Mouse (Mus musculus) hindbrain, embryonic 16.5 days (tissue): ENCODE data around the gene Hlf. TPM values are rescaled to one million over a fixed set of nuclear protein-coding genes. Genes with fewer than 3 reads are reported as not detected.

Source experiments
- ATAC-seq: fragments of 200-750 bp; cut with Nextera tagmentation; 2 replicates; pipeline ENCODE4 v1.8.0; 2017; ENCODE audit warnings: moderate TSS enrichment, moderate library complexity
- H3K27ac ChIP-seq: fragments of 300-500 bp; sonication (generic); 2 replicates; pipeline ENCODE4 v1.5.1; 2014; ENCODE audit warnings: low read depth, mild to moderate bottlenecking, control low read depth, low read length, moderate library complexity
- H3K27me3 ChIP-seq: fragments of 300-500 bp; sonication (generic); replicated peaks from 2 replicates; pipeline ENCODE4 v1.6.1; 2014; ENCODE audit warnings: low read length; ENCODE audit not compliant: control insufficient read depth, insufficient read depth
- H3K36me3 ChIP-seq: fragments of 300-500 bp; sonication (generic); 2 replicates; pipeline ENCODE4 v1.6.1; 2014; ENCODE audit warnings: mild to moderate bottlenecking, low read length, moderate library complexity, mixed read lengths; ENCODE audit not compliant: control insufficient read depth, insufficient read depth
- H3K4me1 ChIP-seq: fragments of 300-500 bp; sonication (generic); 2 replicates; pipeline ENCODE4 v1.6.1; 2014; ENCODE audit warnings: low read depth, low read length; ENCODE audit not compliant: control insufficient read depth, insufficient read depth
- H3K4me2 ChIP-seq: fragments of 300-500 bp; sonication (generic); 2 replicates; pipeline ENCODE4 v1.6.1; 2014; ENCODE audit warnings: mild to moderate bottlenecking, low read length, control low read depth, moderate library complexity
- H3K4me3 ChIP-seq: fragments of 300-500 bp; sonication (generic); 2 replicates; pipeline ENCODE4 v1.5.1; 2014; ENCODE audit warnings: mild to moderate bottlenecking, low read length, control low read depth, moderate library complexity
- H3K9ac ChIP-seq: fragments of 300-500 bp; sonication (generic); 2 replicates; pipeline ENCODE4 v1.6.1; 2014; ENCODE audit warnings: low read depth, mild to moderate bottlenecking, control low read depth, low read length, moderate library complexity
- H3K9me3 ChIP-seq: fragments of 300-500 bp; sonication (generic); 2 replicates; pipeline ENCODE4 v1.6.1; 2014; ENCODE audit warnings: mild to moderate bottlenecking, low read length, moderate library complexity; ENCODE audit not compliant: control insufficient read depth
- WGBS: fragments of 180-500 bp; shearing (Covaris S2); extraction: QIAGEN DNeasy Blood & Tissue Kit; methylation state at CpG from one replicate; pipeline ENCODE4 v1.1.7; 2014; 5-methylcytosine and 5-hydroxymethylcytosine counted together
- polyA plus RNA-seq: library from polyadenylated mRNA; unstranded; fragments of >200 nt; fragmentation: Nextera tagmentation; extraction: Ambion mirVana; gene quantifications from 2 replicates; pipeline ENCODE4 v1.2.1, GENCODE M21; 2015

The Hlf gene
- polyA plus RNA-seq, 1 experiment from 2014 or later: 5.5 TPM

- Histone ChIP-seq H3K27me3 (peaks cover 9% of the 10 kb centered on the region), H3K9ac (peak overlapping the region; percentile 41), H3K27ac (no peak overlapping the region), H3K4me1 (peaks cover 4% of the 10 kb centered on the region), H3K36me3 (no peaks in the 10 kb centered on the region), H3K4me2 (peak overlapping the region; percentile 96), H3K9me3 (no peaks in the 10 kb centered on the region), H3K4me3 (peak overlapping the region; percentile 58)
- no peak for ATAC-seq
- 14% methylated on average over 14 of the region's 14 CpGs for WGBS
Observed at GRCm38 (mm10) chr11:90391271-90392185, 833 bp upstream of the Hlf start.

- Histone ChIP-seq H3K9me3 (no peaks in the 10 kb centered on the region), H3K9ac (peak overlapping the region; percentile 63), H3K4me1 (peaks cover 4% of the 10 kb centered on the region), H3K4me3 (peak overlapping the region; percentile 58), H3K4me2 (peak overlapping the region; percentile 96), H3K27ac (no peak overlapping the region), H3K27me3 (peaks cover 12% of the 10 kb centered on the region), H3K36me3 (no peaks in the 10 kb centered on the region)
- under 1% methylated on average over 40 of the region's 41 CpGs for whole genome bisulfite sequencing
- peak; percentile 77 for ATAC-seq
Observed at GRCm38 (mm10) chr11:90389902-90390816, 536 bp downstream of the Hlf start.

GRCm38 (mm10) chr11:90389174-90389901 lies 1.4 kb downstream of the Hlf start:
- H3K4me1 ChIP-seq: peaks cover 4% of the 10 kb centered on the region
- no peaks in the 10 kb centered on the region for H3K9me3 ChIP-seq
- H3K27ac ChIP-seq: no peak overlapping the region
- peak overlapping the region; percentile 63 for H3K9ac ChIP-seq
- under 1% methylated on average over 36 of the region's 36 CpGs for WGBS
- H3K27me3 ChIP-seq: peaks cover 12% of the 10 kb centered on the region
- no peaks in the 10 kb centered on the region for H3K36me3 ChIP-seq
- H3K4me2 ChIP-seq: peak overlapping the region; percentile 96
- peak; percentile 28 for ATAC-seq
- H3K4me3 ChIP-seq: peak overlapping the region; percentile 58

GRCm38 (mm10) chr11:90387501-90388440 lies 2.9 kb downstream of the Hlf start:
- Histone ChIP-seq H3K27ac (no peak overlapping the region), H3K4me1 (peaks cover 6% of the 10 kb centered on the region), H3K9ac (no peak overlapping the region), H3K4me3 (peak overlapping the region; percentile 58), H3K9me3 (no peaks in the 10 kb centered on the region), H3K4me2 (peak overlapping the region; percentile 96), H3K36me3 (no peaks in the 10 kb centered on the region), H3K27me3 (peaks cover 12% of the 10 kb centered on the region)
- no peak for ATAC-seq
- WGBS: 51% methylated on average over 32 of the region's 32 CpGs

GRCm38 (mm10) chr11:90382005-90382611 lies 8.6 kb downstream of the Hlf start:
- Histone ChIP-seq H3K27me3 (peaks cover 6% of the 10 kb centered on the region; the same call in 1 of the 2 replicates), H3K36me3 (no peaks in the 10 kb centered on the region), H3K4me1 (peaks cover 18% of the 10 kb centered on the region), H3K27ac (peak overlapping the region; percentile 58), H3K4me2 (peak overlapping the region; percentile 20), H3K9ac (no peak overlapping the region), H3K9me3 (no peaks in the 10 kb centered on the region), H3K4me3 (no peak overlapping the region)
- peak; percentile 95 for ATAC-seq
- 7% methylated on average over 6 of the region's 6 CpGs for WGBS

- Histone ChIP-seq H3K36me3 (no peaks in the 10 kb centered on the region), H3K27me3 (no peaks in the 10 kb centered on the region), H3K27ac (no peak overlapping the region; the same call in 1 of the 2 replicates), H3K4me3 (no peak overlapping the region), H3K9ac (no peak overlapping the region), H3K4me1 (peaks cover 18% of the 10 kb centered on the region), H3K9me3 (no peaks in the 10 kb centered on the region), H3K4me2 (no peak overlapping the region)
- ATAC-seq: no peak; the same call in 1 of the 2 replicates
- 51% methylated on average over 5 of the region's 5 CpGs for WGBS
Observed at GRCm38 (mm10) chr11:90381113-90381512, 9.6 kb downstream of the Hlf start.

- Histone ChIP-seq H3K9me3 (no peaks in the 10 kb centered on the region), H3K4me3 (no peak overlapping the region), H3K27me3 (no peaks in the 10 kb centered on the region), H3K36me3 (no peaks in the 10 kb centered on the region), H3K27ac (no peak overlapping the region), H3K4me1 (peaks cover 18% of the 10 kb centered on the region), H3K9ac (no peak overlapping the region), H3K4me2 (no peak overlapping the region)
- WGBS: 84% methylated on average over 10 of the region's 10 CpGs
- ATAC-seq: no peak
Observed at GRCm38 (mm10) chr11:90380131-90380685, 10.5 kb downstream of the Hlf start.
